Mouse (Mus musculus) spleen, postnatal 14 days (tissue): ENCODE measurements around the gene Irf7.
A peak's percentile ranks its signal among the peaks of the same experiment; 100 is the strongest.

Experiments used
- DNase-seq, 2 experiments: peaks; one replicate each; pipeline ENCODE4 v3.0.0; 2021 to 2022; ENCODE audit warnings: low spot score in 2 of 2

Gene Irf7

DNA sequence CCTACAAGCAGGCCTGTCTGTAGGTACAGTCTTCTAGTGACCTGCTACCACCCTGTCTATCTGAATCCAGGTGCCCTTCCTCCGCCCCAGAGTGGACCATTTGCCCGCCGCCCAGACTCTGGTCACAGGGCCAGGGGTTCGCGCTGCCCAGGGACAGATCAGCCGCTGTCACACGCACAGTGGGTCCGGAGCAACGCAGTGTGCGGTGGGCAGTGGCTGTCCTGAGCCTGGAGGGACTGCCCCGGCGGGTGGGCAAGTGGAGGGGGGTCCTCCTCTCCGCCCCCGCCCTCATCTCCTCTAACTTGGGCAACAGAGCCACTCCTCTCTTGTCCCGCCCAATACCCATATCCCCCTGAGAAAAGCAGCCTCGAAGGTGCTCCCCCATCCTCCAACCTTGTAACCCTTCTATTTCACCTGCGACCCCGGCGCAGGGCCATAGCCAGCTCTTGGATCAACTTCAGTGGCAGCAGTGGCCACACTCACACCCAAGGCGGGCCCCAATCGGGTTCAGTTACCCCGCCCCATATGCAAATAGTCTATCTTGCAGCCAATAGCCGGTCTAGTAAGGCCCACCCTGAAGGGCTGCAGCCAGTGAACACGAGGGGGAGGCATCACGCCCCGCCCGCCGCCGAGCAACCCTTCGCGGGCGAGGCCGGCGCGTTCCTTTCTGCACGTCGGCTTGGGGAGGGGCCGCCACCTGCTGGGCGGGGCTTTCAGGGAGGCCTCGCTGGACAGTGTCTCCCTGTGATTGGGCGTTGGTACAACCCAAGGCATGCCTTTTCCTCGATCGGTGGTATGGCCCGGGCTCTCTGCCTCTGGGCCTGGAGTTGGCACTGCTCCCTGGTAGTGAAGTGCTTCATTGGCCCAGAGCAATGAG is 44.8 kb downstream of the Irf7 start:
- DNase-seq, result peak; percentile 93 to 94

DNA sequence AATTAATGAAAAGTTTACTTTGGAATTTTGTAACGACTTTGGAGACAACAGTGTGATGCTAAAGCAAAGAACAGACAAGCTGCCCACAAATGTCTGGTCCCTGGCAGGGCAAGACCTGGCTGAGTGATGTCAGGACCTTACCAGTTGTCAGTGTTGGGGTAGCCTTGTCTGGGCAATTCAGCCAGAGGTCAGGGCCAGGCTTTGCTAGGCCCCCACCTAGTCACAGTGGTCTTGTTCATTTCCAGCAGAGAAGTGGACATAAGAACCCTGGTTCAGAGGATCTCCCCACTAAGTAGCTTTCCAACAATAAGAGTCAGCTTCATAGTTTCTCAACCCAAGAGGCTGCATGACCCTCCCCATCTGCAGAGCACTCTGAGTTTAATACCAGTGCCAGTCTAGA is 45.9 kb downstream of the Irf7 start:
- no peak for DNase-seq

DNA sequence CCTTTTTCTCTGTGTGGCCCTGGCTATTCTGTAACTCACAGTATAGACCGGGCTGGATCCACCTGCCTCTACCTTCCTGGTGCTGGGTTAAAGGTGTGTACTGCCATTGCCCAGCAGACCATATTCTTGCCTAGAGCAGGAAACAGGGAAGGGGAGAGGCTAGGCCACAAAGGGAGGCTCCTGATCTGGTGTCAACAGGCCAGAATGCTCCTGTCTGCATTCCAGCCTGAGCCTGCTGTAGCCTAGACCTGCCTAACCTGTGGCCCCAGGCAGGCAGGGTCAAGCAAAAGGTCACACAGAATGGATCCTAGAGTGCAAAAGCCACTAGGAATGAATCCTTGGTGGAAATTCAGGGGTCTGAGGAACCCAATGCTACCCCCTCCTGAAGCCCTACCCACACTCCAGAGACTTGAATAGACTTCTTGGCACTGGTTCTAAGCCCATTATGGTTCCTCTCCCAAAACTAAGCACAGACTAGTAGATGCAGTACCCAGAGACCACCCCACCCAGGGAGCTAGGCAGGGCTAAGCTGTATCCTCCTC is 46.7 kb downstream of the Irf7 start:
- DNase-seq, result no peak

DNA sequence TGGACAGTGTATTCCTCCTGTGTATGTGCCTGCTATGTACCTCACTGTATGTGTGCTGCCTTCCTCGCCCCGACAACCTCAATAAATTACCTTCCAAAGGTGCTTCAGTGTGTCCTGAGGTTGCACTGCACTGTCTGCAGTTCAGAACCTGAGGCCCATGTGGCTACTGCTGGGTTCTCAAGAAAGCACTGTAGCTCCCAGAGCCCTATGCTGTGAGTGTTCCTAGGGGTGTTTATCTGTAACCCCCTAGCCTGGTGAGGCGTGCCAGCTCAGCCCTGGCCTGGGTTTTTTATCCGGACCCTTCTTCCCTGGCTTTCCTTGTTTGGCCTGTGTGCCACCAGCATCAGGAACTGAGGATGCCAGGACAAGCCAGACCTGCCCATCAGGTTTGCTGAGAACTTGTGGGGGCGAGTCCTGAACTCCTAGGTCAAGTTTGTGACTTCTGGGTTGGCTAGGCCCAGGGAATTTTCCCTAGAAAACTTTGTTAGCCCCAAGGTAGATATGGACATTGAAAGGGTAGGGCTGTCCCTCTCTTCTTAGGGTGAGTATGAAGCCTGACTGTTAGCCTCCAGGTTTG is 47.6 kb downstream of the Irf7 start:
- no peak for DNase-seq

DNA sequence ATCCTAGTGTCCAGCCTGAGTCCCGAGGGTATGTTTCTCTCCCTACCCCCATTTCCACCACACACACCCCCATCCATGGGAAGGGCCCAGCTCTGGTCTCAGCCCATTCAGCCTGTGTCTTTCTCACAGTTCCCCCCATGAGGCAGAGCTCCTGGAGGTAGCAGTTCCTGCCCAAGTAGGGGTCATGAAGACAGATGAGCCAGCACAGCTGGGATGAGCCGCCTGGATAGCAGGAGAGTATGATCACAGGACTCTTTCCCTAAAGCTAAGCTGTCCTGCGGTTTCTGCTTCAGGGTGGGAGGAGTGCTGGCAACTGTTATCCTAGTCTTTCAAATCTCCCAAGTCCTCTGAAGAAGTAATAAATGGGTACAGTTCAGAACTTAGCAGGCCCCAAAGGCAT is 48.1 kb downstream of the Irf7 start:
- no peak for DNase-seq

DNA sequence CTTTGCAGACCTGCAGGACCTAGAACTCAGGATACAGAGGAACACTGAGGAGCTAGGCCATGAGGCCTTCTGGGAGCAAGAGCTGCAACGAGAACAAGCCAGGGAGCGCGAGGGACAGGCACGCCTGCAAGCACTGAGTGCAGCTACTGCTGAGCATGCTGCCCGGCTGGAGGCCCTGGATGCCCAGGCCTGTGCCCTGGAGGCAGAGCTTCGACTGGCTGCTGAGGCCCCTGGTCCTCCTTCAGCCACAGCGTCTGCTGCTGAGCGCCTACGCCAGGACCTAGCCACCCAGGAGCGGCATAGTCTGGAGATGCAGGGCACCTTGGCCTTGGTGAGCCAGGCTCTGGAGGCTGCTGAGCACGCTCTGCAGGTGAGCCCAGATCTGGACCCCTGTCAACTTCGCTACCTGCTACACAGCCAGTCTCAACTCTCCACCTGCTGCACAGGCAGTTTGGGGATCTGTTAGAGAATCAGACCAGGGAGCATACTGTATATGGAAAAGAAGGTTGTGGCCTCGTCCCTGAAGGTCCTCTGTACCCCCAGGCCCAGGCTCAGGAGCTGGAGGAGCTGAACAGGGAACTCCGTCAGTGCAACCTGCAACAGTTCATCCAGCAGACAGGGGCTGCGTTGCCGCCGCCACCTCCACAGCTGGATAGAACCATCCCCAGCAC is 48.8 kb downstream of the Irf7 start:
- no peak for DNase-seq

DNA sequence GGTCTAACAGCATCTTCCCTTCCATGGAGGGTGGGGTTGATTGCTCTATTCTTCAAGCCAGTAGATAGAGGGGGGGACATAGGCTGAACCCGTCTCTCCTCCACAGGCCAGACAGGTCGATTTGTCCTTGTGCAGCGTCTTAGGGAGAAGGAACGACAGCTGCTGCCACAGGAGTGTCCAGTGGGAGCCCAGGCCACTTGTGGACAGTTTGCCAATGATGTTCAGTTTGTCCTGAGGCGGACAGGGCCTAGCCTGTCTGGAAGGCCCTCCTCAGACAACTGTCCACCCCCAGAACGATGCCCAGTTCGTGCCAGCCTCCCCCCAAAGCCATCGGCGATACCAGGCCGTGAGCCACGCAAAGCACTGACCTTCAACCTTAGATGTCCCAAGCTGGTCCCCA is 49.4 kb downstream of the Irf7 start:
- no peak for DNase-seq

DNA sequence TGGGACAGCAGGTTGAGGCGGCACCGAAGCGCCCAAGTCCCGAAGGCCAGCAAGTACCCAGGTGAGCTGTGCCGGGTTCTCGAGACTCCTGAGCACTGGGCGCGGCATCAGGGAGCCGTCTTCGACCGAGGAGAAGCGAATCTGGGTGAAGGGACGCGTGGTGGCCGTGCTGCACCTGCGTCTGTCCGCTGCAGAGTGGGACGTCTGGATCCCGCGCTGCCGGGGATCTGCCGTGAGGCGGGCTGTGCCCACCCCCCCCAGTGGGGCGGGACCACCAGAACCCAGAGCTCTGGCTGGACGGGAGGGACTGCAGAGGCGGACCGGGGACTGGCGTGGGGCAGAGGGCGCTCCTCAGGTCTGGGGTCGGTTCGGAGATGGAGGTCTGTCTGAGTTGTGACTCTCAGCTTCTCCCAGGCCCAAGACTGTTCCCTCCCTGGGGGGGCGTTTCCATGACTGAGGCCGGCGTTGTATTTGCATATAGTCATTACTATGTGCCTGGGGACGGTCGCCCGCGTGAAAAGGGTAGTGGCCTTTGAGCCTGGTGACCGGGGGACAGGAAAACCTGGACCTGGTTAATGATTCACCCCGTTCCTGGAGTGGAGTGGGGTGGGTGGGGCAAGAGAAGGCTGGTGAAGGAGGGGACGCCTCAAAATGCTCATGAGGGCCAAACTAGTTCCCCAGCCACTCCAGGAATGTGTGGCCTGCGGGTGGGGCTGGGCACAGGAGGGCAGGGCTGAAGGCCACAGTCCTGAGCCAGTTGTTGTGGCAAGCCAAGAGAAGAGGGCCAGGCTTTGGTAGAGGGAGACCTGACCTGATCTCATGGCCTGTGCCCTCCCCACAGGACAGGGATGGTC is 50.2 kb downstream of the Irf7 start:
- DNase-seq, result no peak

DNA sequence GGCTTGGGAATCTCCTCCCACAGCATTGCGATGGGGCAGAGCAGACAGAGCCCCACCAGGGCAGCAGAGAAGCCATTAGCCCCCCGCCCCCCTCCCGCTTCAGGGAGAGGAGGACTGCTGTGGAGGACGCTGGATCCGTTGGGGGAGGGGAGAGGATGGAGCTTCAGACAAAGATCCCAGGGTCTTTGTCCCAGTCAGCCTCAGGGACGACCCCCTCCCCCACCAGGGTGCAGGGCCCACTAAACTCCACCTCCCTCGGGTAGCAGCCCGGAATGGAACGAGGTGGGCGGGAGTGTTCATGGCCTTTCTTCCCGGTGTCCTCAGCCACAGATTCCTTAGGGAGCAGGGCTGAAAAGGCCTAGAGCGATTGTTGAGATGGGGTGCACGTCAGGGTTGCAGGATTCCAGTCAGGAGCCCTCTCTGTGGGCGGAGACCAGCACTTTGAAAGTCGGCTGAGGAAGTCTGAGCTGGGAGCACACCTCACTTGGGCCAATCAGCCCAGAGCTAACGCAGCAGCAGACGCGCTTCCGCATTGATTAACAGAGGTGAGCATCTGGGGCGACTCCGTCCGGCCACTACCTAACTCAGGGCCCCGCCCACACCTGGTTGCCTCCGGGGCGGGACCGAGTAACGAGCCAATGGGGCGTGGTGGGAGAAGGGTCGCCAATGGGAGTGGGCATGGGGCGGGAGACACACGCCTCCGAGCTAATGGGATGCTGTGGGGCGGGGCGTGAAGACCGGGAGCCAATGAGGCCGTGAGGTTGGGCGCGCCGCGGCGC is 51.0 kb downstream of the Irf7 start, which contains the start of gene Rassf7:
TSS of gene Rassf7 (plus strand) at position 760 of the 779 bp plus-strand sequence.
- peak; percentile 91 to 93 for DNase-seq

DNA sequence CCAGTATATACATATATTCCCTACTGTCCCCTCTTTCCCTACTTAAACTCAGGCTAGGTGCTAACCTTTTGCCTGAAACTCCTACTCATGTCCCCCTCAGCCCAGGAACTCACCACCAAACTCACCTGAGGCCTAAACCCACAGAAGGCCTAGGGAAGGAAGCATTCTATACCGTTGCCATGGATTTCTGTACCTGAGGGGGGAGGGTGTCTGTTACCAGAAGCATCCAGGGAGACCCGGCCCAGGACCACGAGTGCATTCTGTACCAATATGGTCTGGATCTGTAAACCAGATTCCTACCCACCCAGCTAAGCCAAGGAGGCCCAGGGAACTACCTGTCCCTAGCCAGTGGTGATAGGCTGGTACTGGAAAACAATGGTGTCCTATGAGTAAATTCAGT is 52.0 kb downstream of the Irf7 start:
- peak in 1 of 2 experiments; percentile 5 for DNase-seq

DNA sequence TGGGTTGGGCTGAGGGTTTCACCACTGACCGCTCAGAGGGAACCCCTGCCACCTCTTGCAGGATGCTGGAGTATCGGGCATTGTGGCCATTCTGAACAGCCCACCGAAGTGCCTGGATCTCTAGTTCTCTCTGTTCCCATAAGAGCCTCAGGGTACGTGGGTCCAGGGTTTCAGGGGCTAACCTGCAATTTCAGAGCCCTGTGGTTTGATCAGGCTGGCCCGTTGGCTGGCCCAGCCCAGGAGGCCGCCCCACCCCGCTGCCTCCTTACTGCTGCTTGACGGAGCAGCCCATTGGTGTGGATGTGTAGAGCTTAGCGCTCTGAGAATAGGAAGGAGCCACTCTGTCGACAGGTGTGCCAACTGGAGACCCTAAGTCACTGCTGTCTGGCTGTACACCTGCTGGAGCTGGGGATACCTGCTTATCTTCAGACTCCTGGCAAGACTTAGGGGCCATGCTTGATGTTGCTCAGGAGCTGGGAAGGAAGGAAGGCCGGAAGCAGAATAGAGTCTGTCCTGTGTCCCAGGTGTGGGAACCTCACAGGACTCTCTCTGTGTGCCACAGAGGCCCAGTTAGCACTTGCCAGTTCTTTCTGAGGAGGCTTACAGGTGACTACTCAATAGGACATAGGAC is 52.6 kb downstream of the Irf7 start, which contains the start of gene Lmntd2:
TSS of gene Lmntd2 (minus strand) at position 476 of the 631 bp plus-strand sequence.
- DNase-seq, result peak in 1 of 2 experiments; percentile 6

DNA sequence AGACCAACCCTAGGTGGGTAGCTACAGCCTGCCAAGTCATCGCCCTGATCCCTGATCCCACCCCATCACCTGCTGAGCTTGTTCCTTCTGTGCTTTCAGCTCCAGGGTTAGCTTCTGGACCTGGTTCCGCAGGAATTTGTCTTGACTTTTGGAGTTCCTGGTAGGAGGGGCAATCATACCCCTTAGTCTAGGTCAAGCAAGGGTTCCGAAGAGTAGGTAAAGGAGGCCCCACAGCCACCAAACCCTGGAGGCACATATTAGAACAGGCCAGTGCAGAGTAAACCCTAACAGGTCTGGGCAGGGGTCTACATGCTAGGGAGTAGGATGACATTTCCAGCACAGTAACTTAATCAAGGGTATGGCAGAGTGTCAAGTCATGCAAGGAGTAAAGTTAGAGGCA is 53.1 kb downstream of the Irf7 start:
- no peak for DNase-seq
